ENCODE assay signal across 8 mouse cellular contexts in genomic region chr7:143007599-143008369, GRCm38 (mm10). TPM values are rescaled to one million over a fixed set of nuclear protein-coding genes. Genes with fewer than 3 reads are reported as not detected.
DNase-seq lines count a peak whose midpoint lies in the region; ATAC-seq lines count a peak whose summit lies in the region.

No protein-coding gene starts in this region.

- H3K4me3 ChIP-seq in intestine, embryonic 14.5 days (ENCODE audit: low read depth, low read length) = no peak overlapping the region

- no peaks in the 10 kb centered on the region for H3K9me3 ChIP-seq in intestine, embryonic 14.5 days (ENCODE audit: control insufficient read depth, low read length)

- H3K27ac ChIP-seq in intestine, embryonic 14.5 days (ENCODE audit: low read depth) = peak overlapping the region; percentile 90

- no peaks in the 10 kb centered on the region for H3K27me3 ChIP-seq in intestine, embryonic 14.5 days (replicated peaks; ENCODE audit: control insufficient read depth, insufficient read depth, low read length)

- H3K4me1 ChIP-seq in intestine, embryonic 14.5 days (replicated peaks; ENCODE audit: control insufficient read depth, insufficient read depth, low read length) = peaks cover 50% of the 10 kb centered on the region

- intact Hi-C loops in left cerebral cortex, postnatal 14 days (cut with DNase I) = loop anchor here (2.0 kb wide), 2 partner anchors 45 to 79 kb away; partner anchors contain the start of gene Cd81

- no peaks in the 10 kb centered on the region for H3K36me3 ChIP-seq in intestine, embryonic 14.5 days (ENCODE audit: control insufficient read depth, insufficient read depth, low read length)

- ATAC-seq in intestine, embryonic 14.5 days (replicated peaks; ENCODE audit: low FRiP score, low TSS enrichment, low read depth) = peak; percentile 76

- H3K9ac ChIP-seq in intestine, embryonic 14.5 days (ENCODE audit: low read length) = no peak overlapping the region

- peak; percentile 91 to 98 for DNase-seq in adrenal gland, adult (ENCODE audit: inconsistent age in 2 of 2, low spot score in 1 of 2)
- DNase-seq in embryo, embryonic 10.5 days (ENCODE audit: low spot score) = peak; percentile 93
- peak; percentile 84 for DNase-seq in gastrocnemius, postnatal 25 days
- peak; percentile 98 for DNase-seq in intestine, embryonic 14.5 days (ENCODE audit: low spot score)
- peak; percentile 95 to 97 for DNase-seq in left cerebral cortex, postnatal 14 days (ENCODE audit: low spot score in 2 of 2)
- peak; percentile 93 for DNase-seq in mesoderm, embryonic 11.5 days (ENCODE audit: low read depth, low spot score)
- DNase-seq in right cerebral cortex, postnatal 36 days (ENCODE audit: low spot score in 2 of 2) = peak; percentile 80 to 89
- peak; percentile 84 for DNase-seq in yolk sac, embryonic 10.5 days (ENCODE audit: low spot score)

- 42% methylated on average over 17 of the region's 17 CpGs for WGBS in intestine, embryonic 14.5 days

- no peak overlapping the region; the same call in 1 of the 2 replicates for H3K4me2 ChIP-seq in intestine, embryonic 14.5 days (ENCODE audit: low read length)

RNA-seq across cellular contexts. Expression of gene Tspan32, which starts 2.9 kb away (rescaled TPM):
- total RNA-seq in gastrocnemius, postnatal 25 days (2021) = under 1 TPM; 0.23 to 0.27 TPM
- 1.5 and 1.6 TPM in 2 replicates for polyA plus RNA-seq in intestine, embryonic 14.5 days (2014; fragmentation: Nextera tagmentation; extraction: Ambion mirVana)
- under 1 TPM in 1 of 2 experiments, not detected in 1; 0.30 TPM for total RNA-seq in left cerebral cortex, postnatal 14 days (2021)

RNA-seq across cellular contexts. Expression of gene Ascl2, which starts 38.7 kb away (rescaled TPM):
- total RNA-seq in gastrocnemius, postnatal 25 days (2021) = not detected
- polyA plus RNA-seq in intestine, embryonic 14.5 days (2014; fragmentation: Nextera tagmentation; extraction: Ambion mirVana) = 11.3 and 13.9 TPM in 2 replicates
- not detected for total RNA-seq in left cerebral cortex, postnatal 14 days (2021)

RNA-seq across cellular contexts. Expression of gene Cd81, which starts 44.8 kb away (rescaled TPM):
- total RNA-seq in gastrocnemius, postnatal 25 days (2021) = 100 to 1,000 TPM; 118 to 130 TPM
- polyA plus RNA-seq in intestine, embryonic 14.5 days (2014; fragmentation: Nextera tagmentation; extraction: Ambion mirVana) = 457 and 534 TPM in 2 replicates
- 100 to 1,000 TPM; 367 to 400 TPM for total RNA-seq in left cerebral cortex, postnatal 14 days (2021)
